Mouse (Mus musculus): ENCODE measurements at regions not wholly inside any gene's neighbourhood (a gene's known extent, or its start where the extent isn't known, plus 50 kb on each side); places are given as distances from the start of the nearest gene placed in this dataset.
"Not testable (repeated sequence)": the region's sequence is repeated elsewhere in the genome, so short reads cannot be mapped to it uniquely, and the experiment has no call there.

GRCm38 (mm10) chr12:10941064-10941463 lies 209.8 kb downstream of the Kcns3 start:
- H3K4me3 ChIP-seq (replicated peaks in 1 of 3; ENCODE audit: low read depth in 2 of 3, low read length in 2 of 3, poor library complexity in 1 of 3): no peak overlapping the region
- dilution Hi-C loops (cut with MboI; ENCODE audit: extremely low pct_ligation_motif_present, extremely low pct_unique_long_range_greater_than_20kb, low sequenced_read_pairs): no loop called here
- H3K4me1 ChIP-seq (ENCODE audit: control insufficient read depth in 1 of 2, insufficient read depth in 2 of 2): no peaks in the 10 kb centered on the region
- no peak overlapping the region for H3K27ac ChIP-seq (ENCODE audit: insufficient read depth, low read depth)
- H3K9ac ChIP-seq (ENCODE audit: insufficient read depth, low read depth): no peak overlapping the region
- no peaks in the 10 kb centered on the region for H3K27me3 ChIP-seq (replicated peaks)
- H3K4me2 ChIP-seq (ENCODE audit: insufficient read depth, low read depth, poor library complexity, severe bottlenecking): no peak overlapping the region
- in situ Hi-C loops (cut with MboI; ENCODE audit: low pct_ligation_motif_present, low pct_unique_long_range_greater_than_20kb, low sequenced_read_pairs): no loop called here
- DNase-seq (ENCODE audit: extremely low read depth): no peak
- H3K9me3 ChIP-seq (replicated peaks; ENCODE audit: low read length): no peaks in the 10 kb centered on the region
- H3K36me3 ChIP-seq (replicated peaks in 1 of 2; ENCODE audit: control insufficient read depth in 1 of 2, insufficient read depth in 1 of 2, low read length in 1 of 2): no peaks in the 10 kb centered on the region
- TF ChIP-seq TBP (conservative IDR thresholded peaks at IDR 0.05; ENCODE audit: low read depth, low read length): no peak
- no peak for TF ChIP-seq HCFC1 (IDR thresholded peaks at IDR 0.05; ENCODE audit: low read depth, low read length)
- no peak for TF ChIP-seq ZMIZ1 (IDR thresholded peaks at IDR 0.05; ENCODE audit: low read depth, low read length)
- TF ChIP-seq MAZ (IDR thresholded peaks at IDR 0.05; ENCODE audit: low read depth, low read length): no peak
- TF ChIP-seq BHLHE40 (IDR thresholded peaks at IDR 0.05; ENCODE audit: low read depth, low read length): no peak
- no peak for TF ChIP-seq PAX5 (IDR thresholded peaks at IDR 0.05; ENCODE audit: low read length)
- no peak for TF ChIP-seq ZNF384 (IDR thresholded peaks at IDR 0.05; ENCODE audit: low read depth, low read length)
- TF ChIP-seq E2F4 (IDR thresholded peaks at IDR 0.05; ENCODE audit: insufficient replicate concordance, low read depth, low read length): no peak
- no peaks in the 10 kb centered on the region for H3K79me2 ChIP-seq (replicated peaks; ENCODE audit: control insufficient read depth, extremely low read depth, insufficient read depth, poor library complexity, severe bottlenecking)

- H3K36me3 ChIP-seq (replicated peaks in 1 of 2; ENCODE audit: control insufficient read depth in 1 of 2, insufficient read depth in 1 of 2, low read length in 1 of 2); H3K4me1 ChIP-seq (ENCODE audit: control insufficient read depth in 1 of 2, insufficient read depth in 2 of 2); H3K9me3 ChIP-seq (replicated peaks; ENCODE audit: low read length); in situ Hi-C loops (cut with MboI; ENCODE audit: low pct_ligation_motif_present, low pct_unique_long_range_greater_than_20kb, low sequenced_read_pairs); H3K79me2 ChIP-seq (replicated peaks; ENCODE audit: control insufficient read depth, extremely low read depth, insufficient read depth, poor library complexity, severe bottlenecking); H3K4me2 ChIP-seq (ENCODE audit: insufficient read depth, low read depth, poor library complexity, severe bottlenecking); H3K9ac ChIP-seq (ENCODE audit: insufficient read depth, low read depth); H3K4me3 ChIP-seq (replicated peaks in 1 of 3; ENCODE audit: low read depth in 2 of 3, low read length in 2 of 3, poor library complexity in 1 of 3); H3K27ac ChIP-seq (ENCODE audit: insufficient read depth, low read depth); H3K27me3 ChIP-seq (replicated peaks); dilution Hi-C loops (cut with MboI; ENCODE audit: extremely low pct_ligation_motif_present, extremely low pct_unique_long_range_greater_than_20kb, low sequenced_read_pairs); DNase-seq (ENCODE audit: extremely low read depth): not testable (repeated sequence)
These were observed 250.8 kb downstream of the Kcns3 start for GRCm38 (mm10) chr12:10900054-10900453.

DNA sequence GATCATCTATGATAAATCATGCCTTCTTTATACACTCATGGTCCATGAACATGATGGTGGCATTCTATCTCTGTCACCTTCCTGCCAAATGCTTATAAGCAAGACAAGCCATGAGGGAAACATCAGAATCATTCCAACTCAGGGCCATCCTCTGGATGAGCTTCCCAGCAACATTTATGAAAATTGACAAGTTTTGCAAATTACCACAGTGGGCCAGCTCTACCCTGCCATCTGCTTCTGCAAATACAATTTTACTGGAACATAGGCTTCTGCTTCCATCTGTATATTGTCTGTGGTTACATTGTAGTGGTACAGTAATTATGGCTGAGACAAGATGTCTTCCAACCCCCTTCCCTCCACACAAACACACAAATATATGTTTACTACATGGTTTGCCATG lies 272.1 kb downstream of the Kcns3 start:
- H3K36me3 ChIP-seq (replicated peaks in 1 of 2; ENCODE audit: control insufficient read depth in 1 of 2, insufficient read depth in 1 of 2, low read length in 1 of 2): no peaks in the 10 kb centered on the region
- no peak for DNase-seq (ENCODE audit: extremely low read depth)
- no peaks in the 10 kb centered on the region for H3K4me1 ChIP-seq (ENCODE audit: control insufficient read depth in 1 of 2, insufficient read depth in 2 of 2)
- no peak overlapping the region for H3K27ac ChIP-seq (ENCODE audit: insufficient read depth, low read depth)
- H3K9ac ChIP-seq (ENCODE audit: insufficient read depth, low read depth): no peak overlapping the region
- no peaks in the 10 kb centered on the region for H3K9me3 ChIP-seq (replicated peaks; ENCODE audit: low read length)
- no peak overlapping the region for H3K4me3 ChIP-seq (replicated peaks in 1 of 3; ENCODE audit: low read depth in 2 of 3, low read length in 2 of 3, poor library complexity in 1 of 3)
- TF ChIP-seq POLR2A (IDR thresholded peaks at IDR 0.05; ENCODE audit: low read depth, low read length) (no peak), CHD2 (IDR thresholded peaks at IDR 0.05; ENCODE audit: low read length) (no peak), NRF1 (IDR thresholded peaks at IDR 0.05; ENCODE audit: low read depth, low read length) (no peak), UBTF (IDR thresholded peaks at IDR 0.05; ENCODE audit: low read depth, low read length) (no peak), CHD1 (IDR thresholded peaks at IDR 0.05; ENCODE audit: low read depth, low read length) (no peak), ZNF384 (IDR thresholded peaks at IDR 0.05; ENCODE audit: low read depth, low read length) (no peak), NELFE (IDR thresholded peaks at IDR 0.05; ENCODE audit: low read depth, low read length) (no peak), PAX5 (IDR thresholded peaks at IDR 0.05; ENCODE audit: low read length) (no peak), USF1 (IDR thresholded peaks at IDR 0.05; ENCODE audit: low read depth, low read length) (no peak), MEF2A (IDR thresholded peaks at IDR 0.05; ENCODE audit: borderline replicate concordance, low read depth, low read length) (no peak), TCF12 (IDR thresholded peaks at IDR 0.05; ENCODE audit: low read depth, low read length) (no peak), POLR2AphosphoS2 (IDR thresholded peaks at IDR 0.05; ENCODE audit: low read depth, low read length) (no peak), EP300 (IDR thresholded peaks at IDR 0.05; ENCODE audit: low read length) (no peak), MAX (IDR thresholded peaks at IDR 0.05; ENCODE audit: low read length) (no peak), ETS1 (conservative IDR thresholded peaks at IDR 0.05; ENCODE audit: low read depth, low read length) (no peak), USF2 (conservative IDR thresholded peaks at IDR 0.05; ENCODE audit: low read depth, low read length) (no peak), IRF4 (IDR thresholded peaks at IDR 0.05; ENCODE audit: low read depth, low read length) (no peak), JUND (conservative IDR thresholded peaks at IDR 0.05; ENCODE audit: low read depth, low read length) (no peak), ELF1 (IDR thresholded peaks at IDR 0.05; ENCODE audit: low read depth, low read length) (no peak), TBP (conservative IDR thresholded peaks at IDR 0.05; ENCODE audit: low read depth, low read length) (no peak)
- H3K79me2 ChIP-seq (replicated peaks; ENCODE audit: control insufficient read depth, extremely low read depth, insufficient read depth, poor library complexity, severe bottlenecking): no peaks in the 10 kb centered on the region
- H3K4me2 ChIP-seq (ENCODE audit: insufficient read depth, low read depth, poor library complexity, severe bottlenecking): no peak overlapping the region
- no peaks in the 10 kb centered on the region for H3K27me3 ChIP-seq (replicated peaks)
- in situ Hi-C loops (cut with MboI; ENCODE audit: low pct_ligation_motif_present, low pct_unique_long_range_greater_than_20kb, low sequenced_read_pairs) (no loop called here), dilution Hi-C loops (cut with MboI; ENCODE audit: extremely low pct_ligation_motif_present, extremely low pct_unique_long_range_greater_than_20kb, low sequenced_read_pairs) (no loop called here)

Measured in CH12.LX (cell line).